Mouse (Mus musculus): ENCODE measurements around the gene Narf.

The Narf gene

DNA sequence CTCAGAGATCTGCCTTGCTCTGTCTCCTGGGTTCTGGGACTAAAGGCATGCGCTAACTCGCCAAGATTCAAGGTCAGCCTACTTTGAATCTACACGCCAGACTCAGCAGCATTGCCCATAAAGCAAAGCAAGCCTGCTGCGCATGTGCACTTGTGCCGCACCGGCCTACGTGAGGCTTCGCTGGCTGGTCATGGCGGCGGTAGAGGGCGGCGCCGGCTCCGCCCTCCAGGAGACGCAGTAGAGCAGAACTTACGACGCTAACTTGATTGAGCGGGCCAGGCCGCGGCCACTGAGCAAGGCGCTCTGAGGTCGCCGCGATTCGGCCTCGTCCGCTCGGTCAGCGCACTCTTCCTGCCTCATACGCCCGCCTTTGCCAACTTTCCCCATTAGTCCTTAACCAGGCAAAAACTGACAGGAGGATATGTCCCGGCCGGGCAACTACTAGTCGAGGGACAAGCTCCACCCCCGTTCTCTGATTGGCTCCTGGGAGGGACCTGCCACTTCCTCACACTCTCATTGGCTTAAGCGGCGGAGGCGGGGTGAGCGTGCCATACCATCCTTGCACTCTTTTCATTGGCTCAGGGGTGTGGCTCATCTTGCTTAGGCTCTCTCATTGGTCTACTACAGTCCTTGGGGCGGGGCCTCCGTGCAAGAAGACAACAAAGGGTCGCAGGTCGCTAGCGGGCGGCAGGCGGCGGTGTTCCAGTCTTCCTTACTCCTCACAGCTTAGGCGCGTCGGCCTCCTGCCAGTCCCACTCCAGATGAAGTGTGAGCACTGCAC, at the start of gene Narf:
TSS of gene Narf (plus strand) at position 690 of the 781 bp plus-strand sequence.
- DNase-seq (ENCODE audit: low read depth, low spot score): peak; percentile 99

DNA sequence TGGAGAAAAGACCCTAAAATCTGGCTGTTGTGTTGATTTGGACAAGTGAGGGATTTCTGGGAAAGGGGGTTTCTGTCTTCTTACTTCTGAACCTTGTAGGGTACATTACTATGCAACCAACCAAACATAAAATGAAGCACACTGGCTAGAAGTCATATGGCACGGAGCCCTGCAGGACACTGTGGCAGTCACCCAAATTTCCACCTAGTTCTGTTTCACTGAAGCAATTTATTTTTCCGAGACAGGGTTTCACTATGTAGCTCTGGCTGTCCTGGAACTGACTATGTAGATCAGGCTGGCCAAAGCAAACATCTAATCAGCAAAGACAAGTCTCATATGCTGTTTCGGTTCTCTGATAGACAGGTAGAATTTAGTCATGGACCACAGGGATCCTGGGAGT, 47.4 kb upstream of the Narf start:
- DNase-seq (ENCODE audit: low read depth, low spot score): no peak

DNA sequence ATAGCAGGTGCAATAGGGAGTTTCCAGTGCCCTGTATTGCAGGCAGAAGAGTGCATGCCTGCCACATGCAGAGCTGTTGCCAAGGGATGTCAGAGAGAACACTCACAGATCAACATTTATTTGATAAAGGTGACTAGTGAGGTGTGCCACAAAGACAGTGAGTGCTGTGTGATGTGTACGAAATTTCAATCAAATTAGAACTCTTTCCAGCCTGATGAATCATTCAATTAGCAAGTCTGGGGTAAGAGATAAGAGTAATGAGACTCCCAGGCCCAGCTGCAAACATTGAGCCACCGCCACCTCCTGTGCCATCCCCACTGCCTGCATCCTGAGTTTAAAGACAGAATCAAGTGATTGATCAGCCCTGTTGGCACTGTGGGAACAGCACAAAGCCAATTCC, 44.3 kb upstream of the Narf start:
- DNase-seq (ENCODE audit: low read depth, low spot score): no peak

DNA sequence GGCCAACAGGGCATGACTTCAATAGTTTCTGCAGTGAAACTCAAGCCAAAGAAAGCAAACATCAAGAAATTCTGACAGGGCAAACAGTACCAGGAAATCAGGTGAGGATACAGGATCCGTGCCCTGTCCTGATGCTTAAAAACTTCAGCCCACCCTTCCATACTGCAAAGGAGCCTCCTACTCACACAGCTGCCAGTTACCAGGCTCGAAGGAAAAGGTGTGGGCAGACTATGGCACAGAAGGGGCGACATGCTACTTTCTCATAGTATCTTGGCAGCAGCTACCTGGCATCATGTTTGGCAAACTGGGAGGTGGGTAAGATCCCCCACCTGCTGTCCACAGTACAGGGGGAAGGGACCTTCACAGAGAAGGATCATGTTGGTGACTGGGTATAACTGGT, 43.6 kb upstream of the Narf start:
- no peak for DNase-seq (ENCODE audit: low read depth, low spot score)

DNA sequence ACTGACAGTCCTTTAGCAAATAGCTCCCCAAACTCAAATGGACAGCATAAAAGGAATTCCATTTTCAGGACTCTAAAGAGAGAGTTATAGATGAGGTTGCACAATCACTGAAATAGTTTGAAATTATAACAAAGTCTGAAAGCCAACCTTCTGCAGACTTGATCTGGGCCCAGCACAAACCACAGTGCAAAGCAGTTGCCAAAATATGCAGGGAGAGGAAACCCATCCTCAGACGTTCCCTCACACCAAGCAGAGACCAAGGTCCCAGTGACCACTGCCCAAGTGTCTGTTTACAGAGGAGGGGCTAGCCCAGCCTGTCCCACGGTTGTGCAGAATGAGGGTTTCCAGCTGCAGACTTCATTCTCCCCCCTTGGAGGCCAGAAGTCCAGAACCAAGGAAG, 38.4 kb upstream of the Narf start:
- DNase-seq (ENCODE audit: low read depth, low spot score): no peak

GRCm38 (mm10) chr11:121199851-121200250, 37.2 kb upstream of the Narf start:
- DNase-seq (ENCODE audit: low read depth, low spot score): no peak

DNA sequence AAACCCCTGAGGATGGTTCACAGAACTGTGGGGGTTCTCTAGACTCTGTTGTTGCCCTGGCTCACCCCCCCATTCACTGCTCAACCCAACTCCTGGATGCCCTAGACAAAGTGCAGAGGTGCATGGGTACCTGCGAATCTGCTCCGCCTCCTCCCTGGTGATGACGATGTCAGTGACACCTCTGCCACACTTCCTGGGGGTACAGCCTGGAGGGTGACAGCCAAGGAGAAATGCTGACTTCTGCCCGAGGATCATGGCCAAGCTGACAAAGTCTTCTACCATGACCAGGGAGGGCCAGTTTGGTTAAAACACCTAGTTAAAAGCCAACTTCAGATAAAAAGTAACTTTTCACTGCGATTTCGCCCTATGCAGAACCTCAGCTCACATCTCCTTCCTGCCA, 36.3 kb upstream of the Narf start:
- no peak for DNase-seq (ENCODE audit: low read depth, low spot score)

DNA sequence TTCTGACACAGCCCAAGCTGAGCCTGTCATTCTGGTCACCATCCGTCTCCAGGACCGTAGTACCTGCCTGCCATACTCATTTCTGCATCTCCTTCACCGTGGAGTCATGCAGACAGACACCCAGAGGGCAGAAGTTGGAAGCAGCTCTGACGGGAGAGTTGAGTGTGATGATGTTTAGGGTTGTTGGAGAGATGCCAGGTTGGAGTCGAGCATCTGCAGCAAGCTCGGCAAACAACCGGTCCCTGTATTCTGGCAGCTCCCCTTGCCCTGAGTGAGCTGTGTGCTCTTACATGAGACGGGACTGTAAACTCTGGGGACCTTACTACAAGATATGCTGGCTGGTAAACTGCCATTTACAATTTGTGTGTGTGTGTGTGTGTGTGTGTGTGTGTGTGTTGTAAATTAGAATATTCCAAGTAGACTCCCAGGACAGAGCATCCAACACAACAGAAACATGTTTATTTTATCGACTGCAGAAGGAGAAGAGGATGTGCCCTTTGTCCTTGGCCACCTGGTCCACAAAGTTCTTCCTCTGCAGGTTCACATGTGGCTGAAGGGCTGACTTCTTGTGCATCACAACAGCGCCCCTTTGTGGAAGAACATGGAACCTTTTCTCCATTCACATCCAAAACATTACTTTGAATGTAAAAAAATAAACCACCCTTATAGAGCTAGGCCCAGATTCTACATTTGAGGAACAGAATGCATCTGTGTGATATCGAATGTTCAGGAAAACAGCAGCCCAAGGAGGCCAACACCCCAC, 35.4 kb upstream of the Narf start:
- peak; percentile 42 for DNase-seq (ENCODE audit: low read depth, low spot score)

DNA sequence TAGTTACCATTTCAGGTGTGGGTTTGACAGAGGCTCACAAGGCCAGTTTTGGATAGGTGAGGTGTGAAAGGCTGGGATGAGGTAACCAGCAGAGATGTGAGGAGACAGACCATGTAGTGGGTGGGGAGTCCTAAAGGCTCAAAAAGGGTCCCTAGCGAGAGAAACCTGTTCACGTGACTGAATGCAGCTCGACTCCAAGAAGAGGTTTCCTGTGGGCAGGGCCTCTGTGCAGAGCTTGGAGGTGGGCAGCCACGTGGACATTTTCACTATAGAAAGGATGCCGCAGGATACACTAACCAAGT, 33.2 kb upstream of the Narf start:
- DNase-seq (ENCODE audit: low read depth, low spot score): no peak

- peak; percentile 95 for DNase-seq (ENCODE audit: low read depth, low spot score)
Observed at GRCm38 (mm10) chr11:121204161-121205006, 32.7 kb upstream of the Narf start, which contains the start of the genes Hexdc and Ogfod3. Gene Hexdc, plus strand, starts transcription at chr11:121204433. Gene Ogfod3, minus strand, starts transcription at chr11:121204711.

GRCm38 (mm10) chr11:121216831-121217230, 20.2 kb upstream of the Narf start:
- DNase-seq (ENCODE audit: low read depth, low spot score): no peak

DNA sequence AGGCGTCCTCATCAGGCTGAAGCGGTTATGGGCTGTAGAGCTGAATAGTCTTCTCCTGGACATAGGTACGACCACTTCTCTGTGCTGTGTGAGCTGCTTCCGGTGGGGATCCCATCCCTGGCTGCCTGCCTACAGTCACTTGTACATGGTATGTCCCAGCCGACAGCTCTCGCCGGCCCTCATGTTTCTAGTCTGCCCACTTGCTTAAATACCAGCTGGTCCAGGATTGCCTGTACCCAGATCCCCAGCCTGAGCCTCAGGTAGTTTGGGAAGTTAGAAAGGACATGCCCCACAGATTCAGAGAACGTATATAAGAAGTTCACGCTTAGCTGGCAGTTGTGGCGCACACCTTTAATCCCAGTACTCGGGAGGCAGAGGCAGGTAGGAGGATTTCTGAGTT, 17.3 kb upstream of the Narf start:
- no peak for DNase-seq (ENCODE audit: low read depth, low spot score)

GRCm38 (mm10) chr11:121220771-121221170, 16.3 kb upstream of the Narf start:
- no peak for DNase-seq (ENCODE audit: low read depth, low spot score)

DNA sequence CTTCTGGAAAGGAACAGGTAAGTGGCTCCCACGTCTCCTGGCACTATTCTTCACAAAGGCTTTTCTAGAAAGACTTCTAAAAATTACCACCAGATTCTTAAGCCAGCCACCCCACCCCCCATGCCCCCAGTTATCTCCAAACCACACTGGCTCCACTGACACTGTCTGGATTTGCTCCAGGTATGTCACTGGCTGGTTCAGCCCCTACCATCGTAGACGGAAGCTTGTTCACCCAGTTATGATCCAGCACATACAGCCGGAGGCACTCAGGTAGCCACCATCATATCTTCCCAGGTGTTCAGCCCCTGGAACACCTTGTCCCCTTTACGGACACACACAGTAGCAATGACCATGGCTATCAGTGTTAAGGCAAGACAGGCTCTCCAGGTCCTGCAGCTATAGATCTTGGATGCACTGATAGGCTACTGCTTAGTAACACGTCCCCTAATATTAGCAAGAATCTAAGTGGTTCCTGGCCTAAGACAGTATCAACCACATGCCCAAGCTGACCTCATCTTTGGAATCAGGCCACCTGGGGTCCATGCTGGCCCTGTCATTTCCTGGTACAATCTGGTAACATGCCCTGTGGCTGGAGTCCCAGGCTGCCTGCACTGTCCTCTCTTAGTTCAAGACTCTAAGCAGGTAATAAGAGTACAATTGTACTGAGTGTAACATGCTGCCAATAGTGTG, 15.6 kb upstream of the Narf start:
- no peak for DNase-seq (ENCODE audit: low read depth, low spot score)

GRCm38 (mm10) chr11:121228129-121229017, 8.7 kb upstream of the Narf start:
- peak; percentile 65 for DNase-seq (ENCODE audit: low read depth, low spot score)

DNA sequence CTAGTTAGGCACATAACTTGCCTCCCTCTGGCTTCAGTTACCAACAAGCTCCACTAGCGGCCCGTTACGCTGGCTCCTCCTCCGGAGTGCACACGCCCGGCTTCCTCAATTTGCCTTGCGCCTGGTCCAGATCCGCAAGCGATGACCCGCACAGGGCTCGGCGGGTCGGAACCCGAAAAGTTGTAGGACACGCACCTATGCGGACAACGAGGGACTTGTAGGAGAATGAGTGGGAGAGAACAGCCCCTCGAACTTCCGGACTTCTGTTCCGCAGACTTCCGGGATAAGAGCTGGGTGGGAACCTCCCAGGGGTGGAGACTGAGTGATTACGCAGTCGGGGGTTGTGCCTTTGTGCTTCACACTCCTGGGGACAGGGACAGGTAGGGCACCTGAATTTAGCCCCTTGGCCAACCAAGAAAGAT, 8.0 kb upstream of the Narf start, which contains the start of gene Cybc1:
TSS of gene Cybc1 (minus strand) at position 305 of the 422 bp plus-strand sequence.
- DNase-seq (ENCODE audit: low read depth, low spot score): peak; percentile 93

- no peak for DNase-seq (ENCODE audit: low read depth, low spot score)
Observed at GRCm38 (mm10) chr11:121231191-121231590, 5.9 kb upstream of the Narf start.

- DNase-seq (ENCODE audit: low read depth, low spot score): no peak
Observed at GRCm38 (mm10) chr11:121231628-121232291, 5.3 kb upstream of the Narf start.

DNA sequence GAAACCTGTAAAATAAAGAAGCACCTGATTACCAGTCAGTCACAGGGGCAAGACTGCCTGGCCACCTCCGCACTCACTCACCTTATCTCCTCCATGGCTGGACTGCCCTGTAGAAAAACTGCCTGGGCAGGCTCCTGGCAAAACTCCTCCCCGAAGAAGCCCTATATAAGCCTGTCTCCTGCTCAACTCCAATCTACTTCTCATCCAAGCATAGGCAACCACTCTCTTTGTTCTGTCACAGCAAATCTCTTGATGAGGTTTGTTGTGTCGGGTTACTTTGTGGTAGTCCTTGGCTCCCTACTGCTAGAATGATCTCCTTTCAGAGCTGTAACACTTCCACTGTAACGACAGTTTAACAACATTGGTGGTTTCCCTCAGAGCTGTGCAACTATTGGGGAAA, 4.3 kb upstream of the Narf start:
- DNase-seq (ENCODE audit: low read depth, low spot score): no peak
